Mouse (Mus musculus) liver, postnatal 0 days (tissue): ENCODE data around the gene Tspan10.
A peak's percentile ranks its signal among the peaks of the same experiment; 100 is the strongest.

ENCODE experiments used
- CTCF ChIP-seq: sonication (generic); IDR thresholded peaks from 2 replicates; pipeline ENCODE4 v1.5.1; 2016; ENCODE audit warnings: antibody characterized with exemption, low read depth
- EP300 ChIP-seq: IDR thresholded peaks from 2 replicates; pipeline ENCODE4 v1.6.1; 2016; ENCODE audit warnings: antibody characterized with exemption, low read depth, mild to moderate bottlenecking

GRCm38 (mm10) chr11:120405867-120406266 is 36.6 kb upstream of the Tspan10 start:
- TF ChIP-seq CTCF (no peak), EP300 (peak; percentile 90)
